Mouse (Mus musculus): Measurements from ENCODE around the gene Lilra5. TPM values are rescaled to one million over a fixed set of nuclear protein-coding genes. Genes with fewer than 3 reads are reported as not detected.
A peak's percentile ranks its signal among the peaks of the same experiment; 100 is the strongest.
"Not testable (repeated sequence)": the region's sequence is repeated elsewhere in the genome, so short reads cannot be mapped to it uniquely, and the experiment has no call there.

Lilra5 gene
- not detected in 2 replicates for polyA plus RNA-seq (2014; fragmentation: Nextera tagmentation; extraction: Ambion mirVana)

GRCm38 (mm10) chr7:4237454-4237853 is at the start of gene Lilra5:
TSS of gene Lilra5 (plus strand) at chr7:4237754.
- WGBS, result 67% methylated on average over 7 of the region's 7 CpGs
- ATAC-seq (ENCODE audit: insufficient read depth) (no peak), DNase-seq (no peak)
- Histone ChIP-seq H3K4me3 (ENCODE audit: low read depth, low read length) (no peak within 1 kb of the TSS), H3K4me2 (no peak within 1 kb of the TSS), H3K9me3 (ENCODE audit: low read depth, low read length) (no peaks in the 10 kb centered on the region), H3K9ac (no peak within 1 kb of the TSS), H3K4me1 (ENCODE audit: insufficient read depth) (no peaks in the 10 kb centered on the region), H3K27ac (ENCODE audit: low read depth) (no peak within 1 kb of the TSS), H3K27me3 (ENCODE audit: insufficient read depth, low read length) (no peaks in the 10 kb centered on the region), H3K36me3 (ENCODE audit: insufficient read depth) (no peaks in the 10 kb centered on the region)
- no peak for TF ChIP-seq CTCF (IDR thresholded peaks at IDR 0.05; ENCODE audit: low read depth)

- no peak overlapping the region for H3K9ac ChIP-seq
- no peaks in the 10 kb centered on the region for H3K9me3 ChIP-seq (ENCODE audit: low read depth, low read length)
- H3K4me3 ChIP-seq (ENCODE audit: low read depth, low read length), result no peak overlapping the region
- H3K36me3 ChIP-seq (ENCODE audit: insufficient read depth), result no peaks in the 10 kb centered on the region
- H3K4me2 ChIP-seq, result no peak overlapping the region
- no peaks in the 10 kb centered on the region for H3K27me3 ChIP-seq (ENCODE audit: insufficient read depth, low read length)
- no peak for DNase-seq
- TF ChIP-seq CTCF (IDR thresholded peaks at IDR 0.05; ENCODE audit: low read depth), result no peak
- no peak overlapping the region for H3K27ac ChIP-seq (ENCODE audit: low read depth)
- no peaks in the 10 kb centered on the region for H3K4me1 ChIP-seq (ENCODE audit: insufficient read depth)
- WGBS, result 75% methylated on average over 1 of the region's 1 CpGs
- ATAC-seq (ENCODE audit: insufficient read depth), result no peak
These were observed 30.4 kb upstream of the Lilra5 start for GRCm38 (mm10) chr7:4207126-4207525.

GRCm38 (mm10) chr7:4208626-4209025 is 28.9 kb upstream of the Lilra5 start:
- no peak overlapping the region for H3K4me2 ChIP-seq
- 33% methylated on average over 2 of the region's 2 CpGs for WGBS
- no peak for DNase-seq
- no peak for ATAC-seq (ENCODE audit: insufficient read depth)
- no peaks in the 10 kb centered on the region for H3K36me3 ChIP-seq (ENCODE audit: insufficient read depth)
- H3K9ac ChIP-seq, result no peak overlapping the region
- no peaks in the 10 kb centered on the region for H3K9me3 ChIP-seq (ENCODE audit: low read depth, low read length)
- no peak overlapping the region for H3K4me3 ChIP-seq (ENCODE audit: low read depth, low read length)
- H3K4me1 ChIP-seq (ENCODE audit: insufficient read depth), result no peaks in the 10 kb centered on the region
- TF ChIP-seq CTCF (IDR thresholded peaks at IDR 0.05; ENCODE audit: low read depth), result 0 out of 2 replicates have a peak, but pooled peaks have one; percentile 4
- no peaks in the 10 kb centered on the region for H3K27me3 ChIP-seq (ENCODE audit: insufficient read depth, low read length)
- H3K27ac ChIP-seq (ENCODE audit: low read depth), result no peak overlapping the region

- H3K4me1 ChIP-seq (ENCODE audit: insufficient read depth); ATAC-seq (ENCODE audit: insufficient read depth); H3K9ac ChIP-seq; H3K4me3 ChIP-seq (ENCODE audit: low read depth, low read length); H3K27ac ChIP-seq (ENCODE audit: low read depth); H3K9me3 ChIP-seq (ENCODE audit: low read depth, low read length); H3K36me3 ChIP-seq (ENCODE audit: insufficient read depth); H3K4me2 ChIP-seq; H3K27me3 ChIP-seq (ENCODE audit: insufficient read depth, low read length); DNase-seq: not testable (repeated sequence)
These were observed 24.1 kb upstream of the Lilra5 start for GRCm38 (mm10) chr7:4213436-4213835.

GRCm38 (mm10) chr7:4215396-4215795 is 22.2 kb upstream of the Lilra5 start:
- Histone ChIP-seq H3K9ac (no peak overlapping the region), H3K27ac (ENCODE audit: low read depth) (no peak overlapping the region), H3K9me3 (ENCODE audit: low read depth, low read length) (no peaks in the 10 kb centered on the region), H3K4me3 (ENCODE audit: low read depth, low read length) (no peak overlapping the region), H3K4me1 (ENCODE audit: insufficient read depth) (no peaks in the 10 kb centered on the region), H3K36me3 (ENCODE audit: insufficient read depth) (no peaks in the 10 kb centered on the region), H3K4me2 (no peak overlapping the region), H3K27me3 (ENCODE audit: insufficient read depth, low read length) (no peaks in the 10 kb centered on the region)
- no peak for TF ChIP-seq CTCF (IDR thresholded peaks at IDR 0.05; ENCODE audit: low read depth)
- DNase-seq, result no peak
- WGBS, result 74% methylated on average over 2 of the region's 2 CpGs
- no peak for ATAC-seq (ENCODE audit: insufficient read depth)

- WGBS, result 47% methylated on average over 2 of the region's 2 CpGs
- H3K4me3 ChIP-seq (ENCODE audit: low read depth, low read length), result no peak overlapping the region
- TF ChIP-seq CTCF (IDR thresholded peaks at IDR 0.05; ENCODE audit: low read depth), result no peak
- H3K9ac ChIP-seq, result no peak overlapping the region
- no peak overlapping the region for H3K4me2 ChIP-seq
- H3K36me3 ChIP-seq (ENCODE audit: insufficient read depth), result no peaks in the 10 kb centered on the region
- H3K9me3 ChIP-seq (ENCODE audit: low read depth, low read length), result no peaks in the 10 kb centered on the region
- H3K4me1 ChIP-seq (ENCODE audit: insufficient read depth), result no peaks in the 10 kb centered on the region
- no peaks in the 10 kb centered on the region for H3K27me3 ChIP-seq (ENCODE audit: insufficient read depth, low read length)
- DNase-seq (no peak), ATAC-seq (ENCODE audit: insufficient read depth) (no peak)
- H3K27ac ChIP-seq (ENCODE audit: low read depth), result no peak overlapping the region
These were observed 21.7 kb upstream of the Lilra5 start for GRCm38 (mm10) chr7:4215805-4216204.

- DNase-seq (no peak), ATAC-seq (ENCODE audit: insufficient read depth) (no peak)
- no peak overlapping the region for H3K4me3 ChIP-seq (ENCODE audit: low read depth, low read length)
- no peaks in the 10 kb centered on the region for H3K27me3 ChIP-seq (ENCODE audit: insufficient read depth, low read length)
- H3K4me2 ChIP-seq, result no peak overlapping the region
- no peaks in the 10 kb centered on the region for H3K9me3 ChIP-seq (ENCODE audit: low read depth, low read length)
- H3K4me1 ChIP-seq (ENCODE audit: insufficient read depth), result no peaks in the 10 kb centered on the region
- no peak for TF ChIP-seq CTCF (IDR thresholded peaks at IDR 0.05; ENCODE audit: low read depth)
- no peak overlapping the region for H3K9ac ChIP-seq
- H3K27ac ChIP-seq (ENCODE audit: low read depth), result no peak overlapping the region
- H3K36me3 ChIP-seq (ENCODE audit: insufficient read depth), result no peaks in the 10 kb centered on the region
These were observed 2.0 kb upstream of the Lilra5 start for GRCm38 (mm10) chr7:4235536-4235935.

All from lung, embryonic 14.5 days (tissue).